Comparison of ENCODE assay signal across 35 mouse cellular contexts in genomic region chr19:11264602-11265185, GRCm38 (mm10). TPM values are rescaled to one million over a fixed set of nuclear protein-coding genes. Genes with fewer than 3 reads are reported as not detected.
DNase-seq lines count a peak whose midpoint lies in the region; ATAC-seq and TF ChIP-seq lines count a peak whose summit lies in the region.
"Had no signal": no experiment of that assay in that cellular context is flagged by ENCODE, and none has a peak within 500 bp of the region (broad histone marks: within the 10 kb centered on the region; RNA-seq: fewer than 3 reads in every experiment).

No protein-coding gene starts in this region.

- H3K4me3 ChIP-seq in bone marrow, adult 2 months (replicated peaks; ENCODE audit: control insufficient read depth, low read depth, low read length): peak overlapping the region; percentile 52
- H3K4me3 ChIP-seq in small intestine, adult 2 months (ENCODE audit: low read depth, low read length): peak overlapping the region; percentile 26; the same call in 1 of the 2 replicates
- H3K4me3 ChIP-seq: embryonic facial prominence, embryonic 12.5 days; embryonic facial prominence, embryonic 15.5 days; forebrain, embryonic 13.5 days; hindbrain, embryonic 10.5 days; hindbrain, embryonic 13.5 days had no signal

- H3K4me1 ChIP-seq in bone marrow, adult 2 months (ENCODE audit: control insufficient read depth, insufficient read depth, low read length): no peaks in the 10 kb centered on the region; the same call in 1 of the 2 replicates
- no peaks in the 10 kb centered on the region for H3K4me1 ChIP-seq in small intestine, adult 2 months (ENCODE audit: control insufficient read depth, insufficient read depth, insufficient read length, low read length)
- H3K4me1 ChIP-seq: embryonic facial prominence, embryonic 12.5 days; embryonic facial prominence, embryonic 15.5 days; forebrain, embryonic 13.5 days; hindbrain, embryonic 10.5 days; hindbrain, embryonic 13.5 days had no signal

- no peaks in the 10 kb centered on the region for H3K27me3 ChIP-seq in small intestine, adult 2 months (ENCODE audit: control insufficient read depth, insufficient read depth, low read length)
- H3K27me3 ChIP-seq: embryonic facial prominence, embryonic 12.5 days; embryonic facial prominence, embryonic 15.5 days; forebrain, embryonic 13.5 days; hindbrain, embryonic 13.5 days had no signal

- no peak for ATAC-seq in inflammation-experienced regulatory T-cells, adult 6 months
- no peak for ATAC-seq in erythroid progenitor cell, adult 5-6 weeks (replicated peaks; ENCODE audit: low FRiP score, poor library complexity, severe bottlenecking)
- ATAC-seq: activated CD4-positive, CD25-positive, alpha-beta regulatory T cell, adult 4 months; CD4-positive, CD25-positive, alpha-beta regulatory T cell, adult 4 months; forebrain, embryonic 13.5 days; forebrain, embryonic 16.5 days; hindbrain, embryonic 16.5 days had no signal

- no peaks in the 10 kb centered on the region for H3K36me3 ChIP-seq in small intestine, adult 2 months (ENCODE audit: control insufficient read depth, insufficient read depth, low read length)
- H3K36me3 ChIP-seq: embryonic facial prominence, embryonic 12.5 days; embryonic facial prominence, embryonic 15.5 days; hindbrain, embryonic 10.5 days; hindbrain, embryonic 13.5 days had no signal

- no peak for TF ChIP-seq CTCF in bone marrow, adult 2 months (IDR thresholded peaks at IDR 0.05; ENCODE audit: control insufficient read depth, insufficient read depth, low read length)
- no peak for TF ChIP-seq CTCF in small intestine, adult 2 months (IDR thresholded peaks at IDR 0.05; ENCODE audit: extremely low read depth, insufficient read length, insufficient replicate concordance, low read depth, low read length)

- no peak for TF ChIP-seq POLR2A in bone marrow, adult 2 months (IDR thresholded peaks at IDR 0.05; ENCODE audit: borderline replicate concordance, control insufficient read depth, low read depth, low read length)
- no peak for TF ChIP-seq POLR2A in small intestine, adult 2 months (IDR thresholded peaks at IDR 0.05; ENCODE audit: low read depth, low read length)

- 78% methylated on average over 9 of the region's 9 CpGs for WGBS in bone marrow, adult 2 months
- 73% methylated on average over 9 of the region's 9 CpGs for WGBS in small intestine, adult 2 months

- H3K27ac ChIP-seq in bone marrow, adult 2 months (ENCODE audit: control insufficient read depth, insufficient read depth, low read depth, low read length, poor library complexity): peak overlapping the region; percentile 24; the same call in 1 of the 2 replicates
- H3K27ac ChIP-seq in small intestine, adult 2 months (ENCODE audit: insufficient read depth, low read depth, low read length): no peak overlapping the region
- H3K27ac ChIP-seq: embryonic facial prominence, embryonic 12.5 days; embryonic facial prominence, embryonic 15.5 days; forebrain, embryonic 13.5 days; hindbrain, embryonic 10.5 days; hindbrain, embryonic 13.5 days had no signal

- peak; percentile 59 for DNase-seq in heart, adult 11 months
- no peak for DNase-seq in heart, postnatal 4 days
- peak; percentile 78 for DNase-seq in A20 (ENCODE audit: low read depth, low spot score)
- DNase-seq in kidney, adult 18-20 months: no peak
- DNase-seq: adrenal gland, adult 8-10 months; adrenal gland, postnatal 25 days; cerebellum, adult 11 months; cerebellum, adult 2 months; cerebellum, adult 9-11 months; cerebellum, postnatal 25 days; gastrocnemius, postnatal 10 days; gastrocnemius, postnatal 36 days had no signal

RNA-seq across cellular contexts. Expression of gene Ms4a1, which starts 1.3 kb away (rescaled TPM):
- total RNA-seq in heart, postnatal 4 days (2021): under 1 TPM; 0.36 to 0.57 TPM
- 7.0 and 9.9 TPM in 2 replicates for polyA plus RNA-seq in bone marrow, adult 2 months (2011; ENCODE audit: insufficient read depth, insufficient read length, low replicate concordance, missing spikeins)
- 0.14 and 0.52 TPM in 2 replicates for polyA plus RNA-seq in small intestine, adult 2 months (2012; rRNA removed)
- 10 to 100 TPM in 1 of 3 experiments, 1 to 10 TPM in 1, under 1 TPM in 1; 0.94 to 10.9 (median 6.5) TPM for polyA plus RNA-seq in inflammation-experienced regulatory T-cells, adult 6 months (2017; shearing (Covaris generic))
- 19.8 and 24.3 TPM in 2 replicates for total RNA-seq in erythroid progenitor cell, adult 5-6 weeks (2015; ENCODE audit: low replicate concordance)
- 12.8 and 13.2 TPM in 2 replicates for total RNA-seq in erythroid progenitor cell, adult 5-6 weeks (2017; ENCODE audit: low replicate concordance)
- total RNA-seq: common myeloid progenitor, adult 5-6 weeks; gastrocnemius, postnatal 36 days; granulocyte monocyte progenitor cell, adult 5-6 weeks had no signal
- polyA plus RNA-seq: C2C12; embryonic facial prominence, embryonic 15.5 days; forebrain, embryonic 13.5 days; forebrain, embryonic 16.5 days; heart, embryonic 11.5 days; heart, embryonic 14.5 days; hindbrain, embryonic 10.5 days; hindbrain, embryonic 13.5 days; hindbrain, embryonic 16.5 days had no signal

RNA-seq across cellular contexts. Expression of gene Ms4a5, which starts 19.0 kb away (rescaled TPM):
- not detected for total RNA-seq in heart, postnatal 4 days (2021)
- polyA plus RNA-seq in bone marrow, adult 2 months (2011; ENCODE audit: insufficient read depth, insufficient read length, low replicate concordance, missing spikeins): not detected in 2 replicates
- not detected in 2 replicates for polyA plus RNA-seq in small intestine, adult 2 months (2012; rRNA removed)
- polyA plus RNA-seq in inflammation-experienced regulatory T-cells, adult 6 months (2017; shearing (Covaris generic)): not detected
- total RNA-seq in erythroid progenitor cell, adult 5-6 weeks (2015; ENCODE audit: low replicate concordance): not detected in 2 replicates
- not detected in 2 replicates for total RNA-seq in erythroid progenitor cell, adult 5-6 weeks (2017; ENCODE audit: low replicate concordance)
- total RNA-seq: adrenal gland, adult 8-10 months; adrenal gland, postnatal 25 days; common myeloid progenitor, adult 5-6 weeks; ES-E14; gastrocnemius, adult 18-20 months; gastrocnemius, postnatal 10 days; gastrocnemius, postnatal 36 days; granulocyte monocyte progenitor cell, adult 5-6 weeks; heart, adult 8-10 months; heart, postnatal 25 days had no signal
- polyA plus RNA-seq: activated CD4-positive, CD25-positive, alpha-beta regulatory T cell, adult 4 months; C2C12; CD4-positive, CD25-positive, alpha-beta regulatory T cell, adult 4 months; cerebellum, adult 2 months; embryonic facial prominence, embryonic 12.5 days; embryonic facial prominence, embryonic 15.5 days; forebrain, embryonic 13.5 days; forebrain, embryonic 16.5 days; heart, embryonic 11.5 days; heart, embryonic 14.5 days; heart, postnatal 0 days; hindbrain, embryonic 10.5 days; hindbrain, embryonic 13.5 days; hindbrain, embryonic 16.5 days had no signal

RNA-seq across cellular contexts. Expression of gene Ms4a12, which starts 32.4 kb away (rescaled TPM):
- total RNA-seq in heart, postnatal 4 days (2021): not detected
- polyA plus RNA-seq in bone marrow, adult 2 months (2011; ENCODE audit: insufficient read depth, insufficient read length, low replicate concordance, missing spikeins): 0.90 TPM in 1 of 2 replicates, not detected in the other
- 4.1 and 5.8 TPM in 2 replicates for polyA plus RNA-seq in small intestine, adult 2 months (2012; rRNA removed)
- polyA plus RNA-seq in inflammation-experienced regulatory T-cells, adult 6 months (2017; shearing (Covaris generic)): not detected
- total RNA-seq in erythroid progenitor cell, adult 5-6 weeks (2015; ENCODE audit: low replicate concordance): not detected in 2 replicates
- not detected in 2 replicates for total RNA-seq in erythroid progenitor cell, adult 5-6 weeks (2017; ENCODE audit: low replicate concordance)
- total RNA-seq: adrenal gland, postnatal 25 days; common myeloid progenitor, adult 5-6 weeks; ES-E14; gastrocnemius, adult 18-20 months; gastrocnemius, postnatal 10 days; gastrocnemius, postnatal 36 days; granulocyte monocyte progenitor cell, adult 5-6 weeks; heart, adult 8-10 months; heart, postnatal 25 days had no signal
- polyA plus RNA-seq: activated CD4-positive, CD25-positive, alpha-beta regulatory T cell, adult 4 months; C2C12; CD4-positive, CD25-positive, alpha-beta regulatory T cell, adult 4 months; cerebellum, adult 2 months; embryonic facial prominence, embryonic 12.5 days; embryonic facial prominence, embryonic 15.5 days; forebrain, embryonic 13.5 days; forebrain, embryonic 16.5 days; heart, embryonic 11.5 days; heart, embryonic 14.5 days; heart, postnatal 0 days; hindbrain, embryonic 10.5 days; hindbrain, embryonic 13.5 days; hindbrain, embryonic 16.5 days had no signal

RNA-seq across cellular contexts. Expression of gene Ms4a14, which starts 49.6 kb away (rescaled TPM):
- total RNA-seq in heart, postnatal 4 days (2021): not detected
- 0.47 and 0.85 TPM in 2 replicates for polyA plus RNA-seq in bone marrow, adult 2 months (2011; ENCODE audit: insufficient read depth, insufficient read length, low replicate concordance, missing spikeins)
- polyA plus RNA-seq in small intestine, adult 2 months (2012; rRNA removed): 0.05 and 0.10 TPM in 2 replicates
- polyA plus RNA-seq in inflammation-experienced regulatory T-cells, adult 6 months (2017; shearing (Covaris generic)): not detected
- total RNA-seq in erythroid progenitor cell, adult 5-6 weeks (2015; ENCODE audit: low replicate concordance): 3.6 TPM in 1 of 2 replicates, not detected in the other
- under 0.01 TPM in 1 of 2 replicates, not detected in the other for total RNA-seq in erythroid progenitor cell, adult 5-6 weeks (2017; ENCODE audit: low replicate concordance)
- total RNA-seq: adrenal gland, postnatal 25 days; common myeloid progenitor, adult 5-6 weeks; granulocyte monocyte progenitor cell, adult 5-6 weeks had no signal
- polyA plus RNA-seq: activated CD4-positive, CD25-positive, alpha-beta regulatory T cell, adult 4 months; C2C12; CD4-positive, CD25-positive, alpha-beta regulatory T cell, adult 4 months; embryonic facial prominence, embryonic 12.5 days; forebrain, embryonic 13.5 days; forebrain, embryonic 16.5 days; heart, embryonic 11.5 days; hindbrain, embryonic 16.5 days had no signal

Comparison
In these comparisons a context has a peak if more than half of its experiments do, and no peak if none do; other contexts are left out.
1. DNase-seq: peak in heart, adult 11 months (single experiment) and A20 (single experiment); none in heart, postnatal 4 days (single experiment) and kidney, adult 18-20 months (single experiment).